Mouse (Mus musculus): ENCODE measurements around the gene Naa50.
A peak's percentile ranks its signal among the peaks of the same experiment; 100 is the strongest.

Gene Naa50

DNA sequence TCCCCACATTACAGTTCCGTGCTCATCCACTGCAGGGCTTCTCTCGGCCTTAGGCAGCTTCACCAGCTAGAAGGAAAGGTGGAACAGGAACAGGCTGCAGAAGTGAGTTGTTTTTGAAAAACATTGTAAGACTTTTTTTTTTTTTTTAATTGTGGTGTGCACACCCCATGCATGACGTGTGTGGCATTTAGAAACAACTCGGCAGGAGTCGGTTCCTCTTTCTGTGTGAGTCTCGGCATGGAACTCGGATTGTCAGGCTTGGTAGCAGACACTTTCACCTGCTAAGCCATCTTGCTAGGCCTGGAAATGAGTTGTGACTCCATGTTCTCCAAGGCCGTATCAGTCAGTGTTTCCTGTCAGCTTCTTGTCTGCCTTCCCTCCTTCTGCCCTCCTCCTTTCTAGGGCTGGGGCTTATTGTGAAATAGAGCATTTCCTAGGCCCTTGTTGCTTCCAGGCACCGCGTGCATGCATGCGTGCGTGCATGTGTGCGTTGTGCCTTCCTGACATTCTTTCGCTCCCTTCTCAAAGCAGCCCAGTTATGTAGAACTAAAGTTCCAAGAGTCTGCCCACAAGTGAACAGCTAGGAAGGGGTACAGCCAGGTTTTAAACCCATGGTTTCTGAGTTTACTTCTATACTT lies 59.6 kb downstream of the Naa50 start:
- ATAC-seq (ENCODE audit: low TSS enrichment) = no peak

DNA sequence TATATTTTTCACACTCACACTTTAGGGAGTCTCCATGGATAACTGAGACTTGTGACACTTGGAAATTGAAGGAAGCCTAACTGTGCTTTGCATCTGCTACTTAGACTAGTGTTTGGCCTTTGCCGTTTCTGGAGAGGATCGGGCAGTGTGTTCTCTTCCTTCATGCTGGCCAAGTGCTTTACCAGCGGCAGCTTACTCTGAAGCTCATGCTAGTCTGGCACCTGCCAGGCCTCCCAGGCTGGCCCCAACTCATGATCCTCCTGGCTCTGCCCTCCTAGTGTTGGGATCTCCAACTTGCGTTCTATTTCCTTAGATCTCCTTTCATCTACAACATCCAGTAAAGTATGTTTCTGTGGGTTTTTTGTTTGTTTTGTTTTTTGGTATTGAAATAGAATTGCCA lies 60.5 kb downstream of the Naa50 start:
- ATAC-seq (ENCODE audit: low TSS enrichment) = no peak

DNA sequence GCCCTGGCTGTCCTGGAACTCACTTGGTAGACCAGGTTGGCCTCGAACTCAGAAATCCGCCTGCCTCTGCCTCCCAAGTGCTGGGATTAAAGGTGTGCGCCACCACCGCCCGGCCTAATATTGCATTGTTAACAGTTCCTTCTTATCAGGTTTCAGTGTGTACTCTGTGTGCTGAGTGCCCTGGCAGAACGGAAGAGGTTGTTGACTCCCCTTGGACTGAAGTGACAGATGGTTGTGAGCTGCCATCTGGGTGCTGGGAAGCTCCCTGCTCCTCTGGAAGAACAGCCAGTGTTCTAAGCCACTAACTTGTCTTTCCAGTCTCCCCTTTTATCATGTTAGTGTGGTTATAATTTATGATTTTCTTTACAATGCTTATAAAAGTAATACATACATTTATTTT lies 64.7 kb downstream of the Naa50 start:
- no peak for ATAC-seq (ENCODE audit: low TSS enrichment)

DNA sequence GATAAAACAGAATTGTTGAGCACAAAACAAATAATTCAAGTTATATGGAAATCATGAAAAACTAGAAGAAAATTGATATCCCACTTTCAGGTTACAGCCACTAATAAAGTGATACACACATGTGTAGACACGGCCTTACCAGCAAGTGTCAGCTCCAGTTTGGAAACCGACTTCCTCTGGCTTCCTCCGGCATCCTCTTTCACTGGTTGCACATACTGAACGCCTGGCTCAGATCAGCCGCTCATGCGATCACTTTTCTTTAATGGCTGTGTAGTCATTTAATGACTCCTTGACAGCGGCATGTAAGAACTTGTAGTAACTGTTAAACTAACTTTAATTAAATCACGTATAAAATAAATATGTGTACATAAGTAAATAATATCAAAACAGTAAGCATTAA lies 66.3 kb downstream of the Naa50 start:
- no peak for ATAC-seq (ENCODE audit: low TSS enrichment)

DNA sequence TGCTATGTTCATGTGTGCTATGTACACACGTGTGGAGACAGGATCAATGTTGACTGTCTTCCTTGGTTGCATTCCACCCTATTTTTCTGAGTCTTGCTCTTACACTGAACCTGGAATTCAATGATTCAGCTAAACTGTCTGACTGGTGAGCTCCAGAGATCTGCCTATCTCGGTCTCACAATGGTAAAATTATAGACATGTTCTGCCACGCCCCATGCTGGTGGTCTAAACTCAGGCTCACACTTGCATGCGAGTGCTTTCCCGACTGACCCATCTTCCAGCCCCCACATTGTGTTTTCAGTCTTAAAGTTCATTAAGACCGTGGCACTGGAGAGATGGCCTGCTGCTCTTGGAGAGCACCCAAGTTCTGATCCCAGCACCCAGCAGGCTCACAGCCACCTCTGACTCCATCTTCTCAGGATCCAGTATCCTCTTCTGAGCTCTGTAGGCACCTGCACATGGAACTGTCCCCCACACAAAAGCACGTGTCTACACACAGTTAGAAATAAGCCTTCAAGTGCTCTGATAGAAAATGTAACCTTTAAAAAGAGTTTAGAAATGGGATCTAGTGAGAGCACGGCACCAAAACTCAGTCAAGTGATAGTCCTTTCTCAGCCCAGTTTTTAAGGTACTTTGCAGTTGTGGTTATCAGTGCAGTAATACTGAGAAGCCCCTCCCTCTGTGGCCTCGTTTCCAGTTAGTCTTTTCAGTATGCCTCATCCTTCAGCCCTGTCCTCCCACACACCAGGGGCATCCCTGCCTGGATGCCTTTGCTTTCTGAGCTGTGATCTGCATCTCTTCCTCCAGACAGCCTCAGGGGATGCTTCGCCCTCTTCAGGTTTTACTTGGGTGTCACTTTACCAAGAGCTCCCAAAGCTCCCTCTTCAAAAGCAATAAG lies 70.8 kb downstream of the Naa50 start:
- ATAC-seq (ENCODE audit: low TSS enrichment) = peak; percentile 83

DNA sequence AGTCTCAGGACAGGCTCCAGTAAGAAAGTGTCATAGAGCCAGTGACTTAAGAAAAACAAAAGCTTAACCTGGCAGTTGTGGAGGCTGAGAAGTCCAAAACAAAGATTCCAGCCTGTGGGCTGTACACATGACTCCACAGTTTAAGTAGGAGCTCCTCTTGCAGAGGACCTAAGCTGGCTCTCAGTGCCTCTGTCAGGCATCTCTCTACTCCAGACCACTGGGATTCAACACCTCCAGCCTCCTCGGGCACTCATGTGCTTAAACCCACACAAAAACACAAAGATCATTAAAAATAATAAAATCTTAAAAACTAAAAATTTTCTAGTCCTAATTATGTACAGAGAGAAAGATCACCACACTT lies 71.4 kb downstream of the Naa50 start:
- peak; percentile 13; the same call in 1 of the 2 replicates for ATAC-seq (ENCODE audit: low TSS enrichment)

DNA sequence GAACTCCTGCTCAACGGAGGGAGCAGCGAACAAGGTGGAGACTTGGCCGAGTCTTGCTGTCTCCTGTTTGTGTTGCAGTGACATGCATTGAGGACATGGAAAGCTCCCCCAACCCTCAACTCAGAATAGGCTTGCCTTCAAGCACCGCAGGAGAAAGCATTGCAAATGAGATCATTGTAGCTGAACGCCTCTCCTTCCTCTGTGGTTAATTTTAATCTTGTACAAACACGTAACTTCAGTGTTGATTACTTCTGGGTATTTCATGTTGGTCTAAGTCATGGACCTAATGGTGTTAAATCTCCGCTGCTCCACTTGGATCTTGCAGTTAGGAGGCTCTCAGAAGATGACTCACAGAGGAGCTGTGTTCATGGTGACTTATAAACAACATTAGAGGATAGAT lies 73.1 kb downstream of the Naa50 start:
- peak; percentile 24; the same call in 1 of the 2 replicates for ATAC-seq (ENCODE audit: low TSS enrichment)
